Mouse (Mus musculus) liver, embryonic 14.5 days (tissue): ENCODE measurements around the gene Gprc5d.

ENCODE experiments used
- CTCF ChIP-seq: IDR thresholded peaks from 2 replicates; pipeline ENCODE4 v1.5.1; 2016; ENCODE audit warnings: antibody characterized with exemption, low read depth, control low read depth
- EP300 ChIP-seq: IDR thresholded peaks from 2 replicates; pipeline ENCODE4 v1.6.1; 2016; ENCODE audit warnings: antibody characterized with exemption, low read depth

GRCm38 (mm10) chr6:135124755-135125380 lies 6.8 kb upstream of the Gprc5d start:
- TF ChIP-seq CTCF, result no peak
- no peak for TF ChIP-seq EP300
